Mouse (Mus musculus) CH12.LX (cell line): ENCODE measurements at regions not wholly inside any gene's neighbourhood (a gene's known extent, or its start where the extent isn't known, plus 50 kb on each side); places are given as distances from the start of the nearest gene placed in this dataset.

Experiments used
- DNase-seq: peaks from one replicate; pipeline ENCODE4 v3.0.0-alpha.2; 2013; ENCODE audit errors: extremely low read depth
- H3K27ac ChIP-seq: 2 replicates; pipeline ENCODE4 v1.5.1; 2012; ENCODE audit warnings: low read depth, mild to moderate bottlenecking, control low read depth, moderate library complexity; ENCODE audit not compliant: insufficient read depth
- H3K27me3 ChIP-seq: replicated peaks from 2 replicates; pipeline ENCODE3; 2012; ENCODE audit warnings: inconsistent platforms
- H3K36me3 ChIP-seq, 2 experiments: replicated peaks in 1 of 2; 2 replicates each; pipeline versions ENCODE3 to v1.6.1; 2012; ENCODE audit warnings: inconsistent platforms in 1 of 2, low read length in 1 of 2, mild to moderate bottlenecking in 1 of 2, mixed read lengths in 1 of 2, moderate library complexity in 1 of 2; ENCODE audit not compliant: control insufficient read depth in 1 of 2, insufficient read depth in 1 of 2
- H3K4me1 ChIP-seq, 2 experiments: 2 replicates each; pipeline ENCODE4 v1.6.1; 2012; ENCODE audit warnings: inconsistent platforms in 1 of 2, moderate library complexity in 1 of 2; ENCODE audit not compliant: insufficient read depth in 2 of 2, control insufficient read depth in 1 of 2
- H3K4me2 ChIP-seq: 2 replicates; pipeline ENCODE4 v1.6.1; 2012; ENCODE audit warnings: low read depth, mild to moderate bottlenecking, control low read depth; ENCODE audit not compliant: poor library complexity, insufficient read depth, severe bottlenecking
- H3K4me3 ChIP-seq, 3 experiments: fragments of 150-350 bp in 1 of 3; sonication (generic) in 1 of 3; replicated peaks in 1 of 3; 2 replicates each; pipeline versions ENCODE3 to v1.5.1; 2011 to 2012; ENCODE audit warnings: low read depth in 2 of 3, low read length in 2 of 3, mild to moderate bottlenecking in 2 of 3, moderate library complexity in 2 of 3, control low read depth in 1 of 3, improper control_type of control experiment in 1 of 3, inconsistent platforms in 1 of 3, mixed read lengths in 1 of 3; ENCODE audit not compliant: poor library complexity in 1 of 3
- H3K79me2 ChIP-seq: replicated peaks from 2 replicates; pipeline ENCODE4 v1.6.1; 2012; ENCODE audit warnings: mild to moderate bottlenecking, moderate library complexity; ENCODE audit not compliant: control insufficient read depth, poor library complexity, insufficient read depth, severe bottlenecking; ENCODE audit errors: extremely low read depth
- H3K9ac ChIP-seq: 2 replicates; pipeline ENCODE4 v1.6.1; 2012; ENCODE audit warnings: low read depth, mild to moderate bottlenecking, control low read depth, moderate library complexity; ENCODE audit not compliant: insufficient read depth
- H3K9me3 ChIP-seq: replicated peaks from 2 replicates; pipeline ENCODE3; 2012; ENCODE audit warnings: low read length, inconsistent platforms, mixed read lengths
- BHLHE40 ChIP-seq: IDR thresholded peaks from 2 replicates; pipeline ENCODE4 v1.6.1; 2011; ENCODE audit warnings: mild to moderate bottlenecking, low read depth, low read length, improper control_type of control experiment
- E2F4 ChIP-seq: IDR thresholded peaks from 2 replicates; pipeline ENCODE4 v1.6.1; 2011; ENCODE audit warnings: low read depth, low read length, improper control_type of control experiment; ENCODE audit not compliant: insufficient replicate concordance
- HCFC1 ChIP-seq: IDR thresholded peaks from 2 replicates; pipeline ENCODE4 v1.6.1; 2012; ENCODE audit warnings: low read depth, mild to moderate bottlenecking, inconsistent platforms, low read length, improper control_type of control experiment
- JUN ChIP-seq: IDR thresholded peaks from 2 replicates; pipeline ENCODE4 v1.6.1; 2011; ENCODE audit warnings: low read depth, mild to moderate bottlenecking, low read length, improper control_type of control experiment, moderate library complexity; ENCODE audit not compliant: insufficient read depth
- KAT2A ChIP-seq: IDR thresholded peaks from 2 replicates; pipeline ENCODE4 v1.6.1; 2012; ENCODE audit warnings: low read length, improper control_type of control experiment, inconsistent platforms; ENCODE audit not compliant: insufficient replicate concordance
- MYC ChIP-seq: IDR thresholded peaks from 2 replicates; pipeline ENCODE4 v1.6.1; 2011; ENCODE audit warnings: low read depth, mild to moderate bottlenecking, improper control_type of control experiment, low read length
- NELFE ChIP-seq: IDR thresholded peaks from 2 replicates; pipeline ENCODE4 v1.6.1; 2011; ENCODE audit warnings: low read depth, low read length, improper control_type of control experiment
- RCOR1 ChIP-seq: conservative IDR thresholded peaks from 2 replicates; pipeline ENCODE4 v1.6.1; 2012; ENCODE audit warnings: low read depth, mild to moderate bottlenecking, inconsistent platforms, low read length, improper control_type of control experiment
- UBTF ChIP-seq: IDR thresholded peaks from 2 replicates; pipeline ENCODE4 v1.6.1; 2012; ENCODE audit warnings: low read depth, mild to moderate bottlenecking, inconsistent platforms, low read length, improper control_type of control experiment, moderate library complexity
- USF2 ChIP-seq: conservative IDR thresholded peaks from 2 replicates; pipeline ENCODE4 v1.6.1; 2011; ENCODE audit warnings: low read depth, low read length, improper control_type of control experiment
- ZKSCAN1 ChIP-seq: IDR thresholded peaks from 2 replicates; pipeline ENCODE4 v1.6.1; 2012; ENCODE audit warnings: low read depth, inconsistent platforms, low read length, improper control_type of control experiment, borderline replicate concordance
- ZMIZ1 ChIP-seq: IDR thresholded peaks from 2 replicates; pipeline ENCODE4 v1.6.1; 2012; ENCODE audit warnings: low read depth, mild to moderate bottlenecking, inconsistent platforms, low read length, improper control_type of control experiment
- ZNF384 ChIP-seq: IDR thresholded peaks from 2 replicates; pipeline ENCODE4 v1.6.1; 2012; ENCODE audit warnings: low read depth, low read length, improper control_type of control experiment, inconsistent platforms
- dilution Hi-C: fragments of 300-500 bp; cut with MboI; formaldehyde crosslinking; loops from 2 replicates; pipeline ENCODE4 v1.14.3; 2020; ENCODE audit warnings: low sequenced_read_pairs; ENCODE audit not compliant: extremely low pct_unique_long_range_greater_than_20kb, extremely low pct_ligation_motif_present
- in situ Hi-C: fragments of 300-500 bp; cut with MboI; formaldehyde crosslinking; loops from 3 replicates; pipeline ENCODE4 v1.14.3; 2019; ENCODE audit warnings: low sequenced_read_pairs, low pct_ligation_motif_present, low pct_unique_long_range_greater_than_20kb, mixed read lengths

DNA sequence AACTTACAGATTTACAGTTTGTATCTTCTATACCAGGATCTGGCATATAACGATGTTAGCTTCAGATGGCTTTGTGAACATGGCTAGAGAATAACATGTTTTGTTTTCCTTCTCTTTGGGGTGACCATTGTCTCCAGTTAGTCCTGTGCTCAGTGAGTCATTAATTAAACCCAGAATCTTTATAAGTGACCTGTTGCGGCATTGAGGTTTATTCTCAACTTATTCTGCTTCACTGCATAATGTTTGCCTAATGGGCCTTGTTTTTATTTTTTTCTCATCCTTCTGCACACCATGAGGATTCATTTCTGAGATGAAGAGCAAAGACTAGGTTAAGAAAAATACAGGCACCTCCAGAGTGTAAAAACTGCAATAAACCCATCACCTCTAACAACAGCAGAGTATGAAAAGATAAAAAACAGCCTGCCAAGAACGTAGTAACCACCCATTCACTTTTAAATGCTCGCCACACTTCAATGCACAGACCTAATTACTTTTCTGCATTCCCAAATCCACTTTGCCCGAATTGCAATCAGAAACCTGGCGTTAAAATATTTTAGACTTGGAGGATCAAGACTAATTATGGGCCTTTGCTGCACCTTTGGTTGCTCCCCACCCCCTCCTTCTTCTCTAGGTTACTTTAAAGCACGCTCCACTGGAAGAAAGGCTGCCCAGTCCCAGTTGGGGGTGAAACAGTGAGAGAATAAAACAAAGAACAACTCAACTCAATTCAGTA lies 381.5 kb upstream of the Nr2f1 start:
- dilution Hi-C loops = no loop called here
- no peaks in the 10 kb centered on the region for H3K79me2 ChIP-seq
- no peak overlapping the region for H3K9ac ChIP-seq

GRCm38 (mm10) chr13:78577497-78577896 lies 377.9 kb upstream of the Nr2f1 start:
- dilution Hi-C loops = no loop called here
- no peak for DNase-seq
- in situ Hi-C loops = no loop called here
- TF ChIP-seq E2F4 (no peak), BHLHE40 (no peak), ZNF384 (no peak), RCOR1 (no peak), NELFE (no peak), JUN (no peak), HCFC1 (no peak), ZKSCAN1 (no peak), KAT2A (no peak), MYC (no peak), USF2 (no peak)
- Histone ChIP-seq H3K4me1 (peaks cover 0 to 4% of the 10 kb centered on the region in 2 experiments; a peak in 1 of 4 replicates), H3K79me2 (no peaks in the 10 kb centered on the region), H3K4me3 (no peak overlapping the region), H3K9ac (no peak overlapping the region), H3K9me3 (no peaks in the 10 kb centered on the region), H3K36me3 (no peaks in the 10 kb centered on the region), H3K27me3 (no peaks in the 10 kb centered on the region), H3K27ac (no peak overlapping the region), H3K4me2 (no peak overlapping the region)

More for the DNA sequence above, 381.5 kb upstream of the Nr2f1 start:
- H3K4me1 ChIP-seq = peaks cover 0 to 8% of the 10 kb centered on the region in 2 experiments; a peak in 2 of 4 replicates
- no peak for TF ChIP-seq UBTF
- no peak for TF ChIP-seq MYC
- TF ChIP-seq ZMIZ1 = no peak
- TF ChIP-seq NELFE = no peak
- TF ChIP-seq JUN = no peak
- H3K27ac ChIP-seq = no peak overlapping the region
- H3K4me3 ChIP-seq = no peak overlapping the region
- no peaks in the 10 kb centered on the region for H3K36me3 ChIP-seq
- no peak for DNase-seq
- no peaks in the 10 kb centered on the region for H3K9me3 ChIP-seq
- no peaks in the 10 kb centered on the region for H3K27me3 ChIP-seq
- in situ Hi-C loops = no loop called here
- no peak overlapping the region for H3K4me2 ChIP-seq
